Mouse (Mus musculus) limb, embryonic 10.5 days (tissue): ENCODE measurements at regions not wholly inside any gene's neighbourhood (a gene's known extent, or its start where the extent isn't known, plus 50 kb on each side); places are given as distances from the start of the nearest gene placed in this dataset.
"Not testable (repeated sequence)": the region's sequence is repeated elsewhere in the genome, so short reads cannot be mapped to it uniquely, and the experiment has no call there.

Source experiments
- DNase-seq: peaks from one replicate; pipeline ENCODE4 v3.0.0-alpha.2; 2017; ENCODE audit warnings: low spot score
- H3K27ac ChIP-seq: fragments of 300-500 bp; sonication (generic); 2 replicates; pipeline ENCODE4 v1.5.1; 2016; ENCODE audit warnings: mild to moderate bottlenecking
- H3K27me3 ChIP-seq: fragments of 300-500 bp; sonication (generic); 2 replicates; pipeline ENCODE4 v1.6.1; 2016; ENCODE audit warnings: low read depth, mild to moderate bottlenecking; ENCODE audit not compliant: poor library complexity, severe bottlenecking
- H3K36me3 ChIP-seq: fragments of 300-500 bp; sonication (generic); 2 replicates; pipeline ENCODE4 v1.6.1; 2016; ENCODE audit warnings: mild to moderate bottlenecking, moderate library complexity
- H3K4me1 ChIP-seq: fragments of 300-500 bp; sonication (generic); 2 replicates; pipeline ENCODE4 v1.6.1; 2016
- H3K4me3 ChIP-seq: fragments of 300-500 bp; sonication (generic); 2 replicates; pipeline ENCODE4 v1.5.1; 2016; ENCODE audit warnings: mild to moderate bottlenecking, moderate library complexity
- H3K9me3 ChIP-seq: fragments of 300-500 bp; sonication (generic); replicated peaks from 2 replicates; pipeline ENCODE4 v1.6.1; 2016; ENCODE audit warnings: mild to moderate bottlenecking
- WGBS: fragments of 180-500 bp; shearing (Covaris S2); methylation state at CpG from one replicate; pipeline ENCODE4 v1.1.7; 2016; 5-methylcytosine and 5-hydroxymethylcytosine counted together

GRCm38 (mm10) chr13:111914348-111914913, 105.6 kb upstream of the Map3k1 start:
- 71% methylated on average over 5 of the region's 5 CpGs for WGBS
- no peak for DNase-seq
- no peaks in the 10 kb centered on the region for H3K27me3 ChIP-seq
- no peaks in the 10 kb centered on the region for H3K4me1 ChIP-seq
- H3K4me3 ChIP-seq, result no peak overlapping the region
- H3K36me3 ChIP-seq, result no peaks in the 10 kb centered on the region
- no peak overlapping the region for H3K27ac ChIP-seq
- no peaks in the 10 kb centered on the region for H3K9me3 ChIP-seq

- WGBS, result 80% methylated on average over 11 of the region's 11 CpGs
These were observed 110.6 kb upstream of the Map3k1 start for GRCm38 (mm10) chr13:111919417-111919816.

GRCm38 (mm10) chr13:111920534-111920933, 111.7 kb upstream of the Map3k1 start:
- DNase-seq, result no peak
- Histone ChIP-seq H3K36me3 (0 out of 2 replicates have a peak, but pooled peaks cover 3% of the 10 kb centered on the region), H3K4me1 (no peaks in the 10 kb centered on the region), H3K9me3 (0 out of 2 replicates have a peak, but pooled peaks cover 2% of the 10 kb centered on the region), H3K27ac (no peak overlapping the region), H3K27me3 (no peaks in the 10 kb centered on the region), H3K4me3 (no peak overlapping the region)
- 93% methylated on average over 2 of the region's 2 CpGs for WGBS

More at GRCm38 (mm10) chr13:111919417-111919816, 110.6 kb upstream of the Map3k1 start:
- H3K36me3 ChIP-seq, H3K9me3 ChIP-seq, H3K4me3 ChIP-seq, DNase-seq, H3K4me1 ChIP-seq, H3K27me3 ChIP-seq, H3K27ac ChIP-seq: not testable (repeated sequence)

DNA sequence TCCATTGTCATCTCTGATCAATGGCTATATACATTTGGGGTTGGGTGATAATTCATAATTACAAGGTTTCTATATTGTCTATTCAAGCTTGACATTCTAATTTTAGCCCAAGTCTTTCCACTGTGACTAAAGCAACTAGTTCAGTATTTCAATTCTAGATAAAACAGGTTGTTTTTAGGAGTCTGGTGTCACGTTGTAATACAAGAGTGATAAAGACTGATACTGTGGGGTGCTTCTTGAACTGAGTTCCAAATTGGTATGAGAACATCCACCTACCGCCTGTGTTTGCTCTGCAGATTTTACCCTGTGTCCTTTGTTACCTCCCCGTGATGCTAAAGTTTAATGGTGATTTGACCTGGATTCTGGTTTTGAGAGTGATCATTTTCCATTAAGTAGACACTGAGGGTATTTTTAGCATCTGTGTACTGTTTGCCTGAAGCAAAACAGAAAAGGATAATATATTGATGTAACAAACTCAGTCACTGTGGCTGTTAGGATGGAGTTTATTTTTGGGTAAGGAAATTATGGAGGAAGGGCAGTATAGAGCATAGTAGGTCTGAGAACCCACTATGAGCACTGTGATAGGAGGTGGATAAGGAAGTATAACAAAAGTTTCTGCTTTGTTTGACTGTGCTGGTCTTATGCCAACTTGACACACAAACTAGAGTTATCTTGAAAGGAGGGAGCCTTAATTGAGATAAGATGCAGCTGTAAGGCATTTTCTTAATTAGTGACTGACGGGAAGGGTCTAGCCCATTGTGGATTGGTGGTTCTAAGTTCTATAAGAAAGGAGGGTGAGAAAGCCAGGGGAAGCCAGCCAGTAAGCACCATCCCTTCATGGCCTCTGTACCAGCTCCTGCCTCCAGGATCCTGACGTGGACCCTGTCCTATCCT, 112.6 kb upstream of the Map3k1 start:
- Histone ChIP-seq H3K27me3 (no peaks in the 10 kb centered on the region), H3K4me1 (no peaks in the 10 kb centered on the region), H3K36me3 (0 out of 2 replicates have a peak, but pooled peaks cover 3% of the 10 kb centered on the region), H3K27ac (no peak overlapping the region), H3K4me3 (no peak overlapping the region), H3K9me3 (0 out of 2 replicates have a peak, but pooled peaks cover 2% of the 10 kb centered on the region)
- 86% methylated on average over 5 of the region's 5 CpGs for WGBS
- DNase-seq, result no peak

DNA sequence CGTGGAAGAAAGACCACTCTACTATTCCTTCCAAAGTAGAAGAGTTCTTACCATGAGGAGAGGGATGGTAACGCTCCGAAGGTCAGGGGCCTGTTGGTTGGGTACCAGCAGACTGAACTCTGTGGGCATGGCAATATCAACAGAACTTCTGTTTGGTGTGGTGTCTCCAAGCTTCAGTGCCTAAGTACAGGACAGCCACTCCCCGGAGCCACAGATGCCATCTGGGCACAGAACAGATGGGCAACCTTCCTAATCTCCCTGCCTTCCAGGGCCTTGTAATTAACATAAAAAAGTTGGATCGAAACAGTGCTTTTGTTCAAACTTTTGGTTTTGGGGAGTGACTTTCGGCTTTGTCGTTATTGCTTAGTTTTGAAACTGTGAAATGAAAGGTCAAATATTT, 116.6 kb upstream of the Map3k1 start:
- no peak for DNase-seq
- WGBS, result 95% methylated on average over 7 of the region's 7 CpGs
- Histone ChIP-seq H3K4me3 (no peak overlapping the region), H3K27ac (no peak overlapping the region), H3K9me3 (0 out of 2 replicates have a peak, but pooled peaks cover 2% of the 10 kb centered on the region), H3K27me3 (no peaks in the 10 kb centered on the region), H3K36me3 (0 out of 2 replicates have a peak, but pooled peaks cover 3% of the 10 kb centered on the region), H3K4me1 (no peaks in the 10 kb centered on the region)

- DNase-seq, result no peak
- no peak overlapping the region for H3K27ac ChIP-seq
- H3K36me3 ChIP-seq, result 0 out of 2 replicates have a peak, but pooled peaks cover 3% of the 10 kb centered on the region
- H3K9me3 ChIP-seq, result 0 out of 2 replicates have a peak, but pooled peaks cover 2% of the 10 kb centered on the region
- no peaks in the 10 kb centered on the region for H3K27me3 ChIP-seq
- H3K4me3 ChIP-seq, result no peak overlapping the region
- 91% methylated on average over 8 of the region's 8 CpGs for WGBS
- H3K4me1 ChIP-seq, result no peaks in the 10 kb centered on the region
These were observed 118.0 kb upstream of the Map3k1 start for GRCm38 (mm10) chr13:111926801-111927200.

DNA sequence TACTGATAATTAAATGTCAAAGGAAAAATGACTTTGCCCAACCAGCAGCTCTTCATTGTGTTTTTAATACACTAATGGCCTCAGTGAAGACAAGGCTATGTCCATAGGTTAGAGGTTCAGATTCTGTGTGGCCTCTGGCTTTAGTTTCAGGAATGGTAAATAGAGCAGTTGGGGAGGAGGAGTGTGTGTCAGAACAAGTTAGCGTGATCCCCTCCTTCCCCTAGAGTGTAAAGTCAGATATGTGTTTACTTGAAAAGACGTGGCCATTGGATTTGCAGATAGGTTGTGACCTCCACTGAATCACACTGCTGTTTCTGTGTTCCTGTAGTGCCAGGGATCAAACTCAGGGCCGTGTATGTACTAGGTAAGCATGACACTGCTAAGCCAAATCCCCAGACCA, 118.7 kb upstream of the Map3k1 start:
- no peak for DNase-seq
- Histone ChIP-seq H3K4me1 (no peaks in the 10 kb centered on the region), H3K4me3 (no peak overlapping the region), H3K36me3 (no peaks in the 10 kb centered on the region), H3K27ac (no peak overlapping the region), H3K27me3 (no peaks in the 10 kb centered on the region), H3K9me3 (no peaks in the 10 kb centered on the region)
- 81% methylated on average over 3 of the region's 3 CpGs for WGBS

DNA sequence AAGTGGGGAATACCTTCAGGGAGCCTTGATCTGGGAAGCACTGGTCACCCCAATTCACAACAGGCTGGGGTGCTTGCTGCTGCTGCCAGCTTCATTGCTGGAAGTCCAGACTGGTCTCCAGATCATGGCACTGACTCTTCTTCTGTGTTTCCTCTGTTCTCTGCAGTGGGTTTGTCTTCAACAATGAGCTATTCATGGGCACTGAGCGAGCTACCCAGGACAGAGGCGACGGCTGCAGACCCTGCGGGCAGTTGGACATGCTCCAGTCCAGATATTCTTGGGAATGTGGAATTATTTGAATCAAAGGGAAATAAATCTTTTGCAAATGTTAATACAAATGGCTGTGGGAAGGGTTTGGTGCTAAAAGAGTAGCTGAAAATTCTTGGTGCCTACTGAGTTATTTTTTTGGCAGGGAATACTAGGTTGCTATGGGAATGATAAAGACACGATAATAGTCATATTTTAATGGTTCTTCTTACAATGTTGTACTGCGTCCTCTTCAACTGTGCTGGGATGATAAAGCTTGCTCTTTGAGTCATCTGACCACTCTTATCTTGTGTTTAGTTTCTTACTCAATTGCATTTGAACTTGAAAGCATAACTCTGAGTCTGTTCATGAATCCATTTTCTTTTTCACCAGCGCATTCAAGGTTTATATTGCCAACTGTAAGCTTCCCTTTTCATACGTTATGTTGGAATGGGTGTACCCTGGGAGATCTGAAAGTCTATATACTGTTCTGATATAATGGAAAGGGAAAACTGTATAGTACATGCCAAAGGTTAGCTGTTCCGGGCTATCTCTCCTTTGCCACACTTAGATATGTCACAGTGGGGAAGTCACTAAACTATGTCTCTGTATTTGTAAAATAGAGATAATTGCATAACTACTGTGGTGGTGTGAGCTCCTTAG, 120.1 kb upstream of the Map3k1 start:
- no peaks in the 10 kb centered on the region for H3K4me1 ChIP-seq
- no peak overlapping the region for H3K27ac ChIP-seq
- H3K9me3 ChIP-seq, result no peaks in the 10 kb centered on the region
- no peak overlapping the region for H3K4me3 ChIP-seq
- 86% methylated on average over 9 of the region's 9 CpGs for WGBS
- no peaks in the 10 kb centered on the region for H3K27me3 ChIP-seq
- DNase-seq, result no peak
- no peaks in the 10 kb centered on the region for H3K36me3 ChIP-seq

DNA sequence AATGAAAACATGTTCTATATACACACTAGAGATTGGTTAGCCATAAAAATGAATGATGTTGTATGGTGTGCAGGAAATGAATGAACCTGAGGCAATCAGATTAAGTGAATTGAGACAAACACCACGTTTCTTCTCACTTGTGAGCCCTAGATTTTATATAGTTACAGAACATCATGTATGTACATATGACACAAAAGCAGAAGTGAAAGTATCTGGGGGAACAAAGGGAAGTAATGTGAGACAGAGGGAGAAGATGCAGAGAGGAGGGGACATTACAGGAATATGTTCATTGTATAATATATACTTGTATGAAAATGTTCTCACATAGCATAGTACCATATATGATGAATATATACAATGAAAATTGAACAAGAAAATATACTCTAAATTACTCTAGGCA, 121.1 kb upstream of the Map3k1 start:
- no peaks in the 10 kb centered on the region for H3K4me1 ChIP-seq
- H3K4me3 ChIP-seq, result no peak overlapping the region
- H3K36me3 ChIP-seq, result no peaks in the 10 kb centered on the region
- 81% methylated on average over 1 of the region's 1 CpGs for WGBS
- no peak for DNase-seq
- H3K27ac ChIP-seq, result no peak overlapping the region
- H3K27me3 ChIP-seq, result no peaks in the 10 kb centered on the region
- H3K9me3 ChIP-seq, result no peaks in the 10 kb centered on the region

DNA sequence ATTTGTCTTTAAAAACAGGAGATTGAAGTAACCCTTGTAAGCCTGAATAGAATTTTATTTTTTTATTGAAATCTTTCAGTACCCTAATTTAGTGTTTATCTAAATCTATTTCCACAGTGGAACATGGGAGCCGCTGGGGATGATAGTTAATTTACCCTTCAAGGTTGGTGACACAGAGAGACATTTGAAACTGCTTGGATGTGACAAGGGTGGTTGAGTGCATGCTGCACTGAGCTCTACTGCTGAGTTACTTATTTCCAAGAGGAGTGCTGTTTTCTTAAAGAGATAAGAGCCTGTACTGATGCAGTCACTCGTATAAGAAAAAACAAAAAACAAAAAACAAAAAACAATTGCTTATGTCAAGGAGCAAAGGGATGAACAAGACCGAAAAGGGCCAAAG, 123.7 kb upstream of the Map3k1 start:
- peaks cover 6% of the 10 kb centered on the region for H3K4me1 ChIP-seq
- H3K4me3 ChIP-seq, result no peak overlapping the region
- no peak overlapping the region for H3K27ac ChIP-seq
- H3K27me3 ChIP-seq, result no peaks in the 10 kb centered on the region
- 88% methylated on average over 3 of the region's 3 CpGs for WGBS
- no peaks in the 10 kb centered on the region for H3K36me3 ChIP-seq
- no peaks in the 10 kb centered on the region for H3K9me3 ChIP-seq
- DNase-seq, result no peak

GRCm38 (mm10) chr13:111933526-111934240, 124.9 kb upstream of the Map3k1 start:
- Histone ChIP-seq H3K9me3 (no peaks in the 10 kb centered on the region), H3K4me3 (no peak overlapping the region), H3K36me3 (no peaks in the 10 kb centered on the region), H3K27ac (no peak overlapping the region), H3K27me3 (no peaks in the 10 kb centered on the region), H3K4me1 (peaks cover 6% of the 10 kb centered on the region)
- 83% methylated on average over 8 of the region's 8 CpGs for WGBS
- no peak for DNase-seq

GRCm38 (mm10) chr13:111935721-111936080, 126.9 kb upstream of the Map3k1 start:
- Histone ChIP-seq H3K27me3 (no peaks in the 10 kb centered on the region), H3K4me3 (no peak overlapping the region), H3K9me3 (no peaks in the 10 kb centered on the region), H3K27ac (no peak overlapping the region), H3K36me3 (no peaks in the 10 kb centered on the region), H3K4me1 (peaks cover 11% of the 10 kb centered on the region)
- WGBS, result 75% methylated on average over 1 of the region's 1 CpGs
- no peak for DNase-seq
